Mouse (Mus musculus): Measurements from ENCODE around the gene Tent4b. TPM values are rescaled to one million over a fixed set of nuclear protein-coding genes. Genes with fewer than 3 reads are reported as not detected.
A peak's percentile ranks its signal among the peaks of the same experiment; 100 is the strongest.
"Not testable (repeated sequence)": the region's sequence is repeated elsewhere in the genome, so short reads cannot be mapped to it uniquely, and the experiment has no call there.

Tent4b gene
- total RNA-seq (2021), result 10 to 100 TPM; 18.1 to 21.9 TPM
- long read RNA-seq, experiment 1, full-length matches to known transcripts, result 3 of 13 reads
- long read RNA-seq, experiment 1, partial matches to known transcripts, result 5 of 13 reads
- long read RNA-seq, experiment 1, other reads (novel, unspliced or antisense), result 5 of 13 reads
- long read RNA-seq, experiment 2, full-length matches to known transcripts, result 2 of 12 reads
- long read RNA-seq, experiment 2, partial matches to known transcripts, result 5 of 12 reads
- long read RNA-seq, experiment 2, other reads (novel, unspliced or antisense), result 5 of 12 reads

GRCm38 (mm10) chr8:88198945-88199571 lies at the start of gene Tent4b:
Gene Tent4b, plus strand, starts transcription at chr8:88199213.
- peak; percentile 90 to 93 for DNase-seq (ENCODE audit: low spot score in 2 of 2)

- no peak for DNase-seq (ENCODE audit: low spot score in 2 of 2)
Measured at GRCm38 (mm10) chr8:88150910-88151371, 48.1 kb upstream of the Tent4b start.

- no peak for DNase-seq (ENCODE audit: low spot score in 2 of 2)
Measured at GRCm38 (mm10) chr8:88160237-88160995, 38.6 kb upstream of the Tent4b start.

- peak in 1 of 2 experiments; percentile 51 for DNase-seq (ENCODE audit: low spot score in 2 of 2)
Measured at GRCm38 (mm10) chr8:88161439-88161838, 37.6 kb upstream of the Tent4b start.

GRCm38 (mm10) chr8:88175264-88175663 lies 23.7 kb upstream of the Tent4b start:
- DNase-seq (ENCODE audit: low spot score in 2 of 2), result no peak

- no peak for DNase-seq (ENCODE audit: low spot score in 2 of 2)
Measured at GRCm38 (mm10) chr8:88177291-88177690, 21.7 kb upstream of the Tent4b start.

- DNase-seq (ENCODE audit: low spot score in 2 of 2), result no peak
Measured at GRCm38 (mm10) chr8:88183121-88183520, 15.9 kb upstream of the Tent4b start.

- no peak for DNase-seq (ENCODE audit: low spot score in 2 of 2)
Measured at GRCm38 (mm10) chr8:88184914-88185313, 14.1 kb upstream of the Tent4b start.

- DNase-seq (ENCODE audit: low spot score in 2 of 2), result no peak
Measured at GRCm38 (mm10) chr8:88185716-88186115, 13.3 kb upstream of the Tent4b start.

- no peak for DNase-seq (ENCODE audit: low spot score in 2 of 2)
Measured at GRCm38 (mm10) chr8:88197328-88197727, 1.7 kb upstream of the Tent4b start.

- DNase-seq (ENCODE audit: low spot score in 2 of 2), result no peak
Measured at GRCm38 (mm10) chr8:88198551-88198944, 465 bp upstream of the Tent4b start.

GRCm38 (mm10) chr8:88199700-88200601 lies 938 bp downstream of the Tent4b start:
- DNase-seq (ENCODE audit: low spot score in 2 of 2), result peak; percentile 38 to 46

GRCm38 (mm10) chr8:88200724-88201495 lies 1.9 kb downstream of the Tent4b start:
- no peak for DNase-seq (ENCODE audit: low spot score in 2 of 2)

GRCm38 (mm10) chr8:88201641-88202040 lies 2.6 kb downstream of the Tent4b start:
- DNase-seq (ENCODE audit: low spot score in 2 of 2), result no peak

GRCm38 (mm10) chr8:88206016-88206415 lies 7.0 kb downstream of the Tent4b start:
- no peak for DNase-seq (ENCODE audit: low spot score in 2 of 2)

- DNase-seq (ENCODE audit: low spot score in 2 of 2), result no peak
Measured at GRCm38 (mm10) chr8:88207121-88207821, 8.3 kb downstream of the Tent4b start.

GRCm38 (mm10) chr8:88209930-88210827 lies 11.2 kb downstream of the Tent4b start:
- DNase-seq (ENCODE audit: low spot score in 2 of 2), result not testable (repeated sequence)

- no peak for DNase-seq (ENCODE audit: low spot score in 2 of 2)
Measured at GRCm38 (mm10) chr8:88221353-88221752, 22.3 kb downstream of the Tent4b start.

Data from gastrocnemius, postnatal 4 days (tissue).